Mouse (Mus musculus) retina, adult 2 months (tissue): ENCODE data around the gene C3.

Source experiments
- DNase-seq: peaks from one replicate; pipeline ENCODE4 v3.0.0-alpha.2; 2012; ENCODE audit warnings: low read depth, low spot score

The C3 gene

GRCm38 (mm10) chr17:57219884-57220207 is 8.1 kb downstream of the C3 start:
- DNase-seq, result no peak

DNA sequence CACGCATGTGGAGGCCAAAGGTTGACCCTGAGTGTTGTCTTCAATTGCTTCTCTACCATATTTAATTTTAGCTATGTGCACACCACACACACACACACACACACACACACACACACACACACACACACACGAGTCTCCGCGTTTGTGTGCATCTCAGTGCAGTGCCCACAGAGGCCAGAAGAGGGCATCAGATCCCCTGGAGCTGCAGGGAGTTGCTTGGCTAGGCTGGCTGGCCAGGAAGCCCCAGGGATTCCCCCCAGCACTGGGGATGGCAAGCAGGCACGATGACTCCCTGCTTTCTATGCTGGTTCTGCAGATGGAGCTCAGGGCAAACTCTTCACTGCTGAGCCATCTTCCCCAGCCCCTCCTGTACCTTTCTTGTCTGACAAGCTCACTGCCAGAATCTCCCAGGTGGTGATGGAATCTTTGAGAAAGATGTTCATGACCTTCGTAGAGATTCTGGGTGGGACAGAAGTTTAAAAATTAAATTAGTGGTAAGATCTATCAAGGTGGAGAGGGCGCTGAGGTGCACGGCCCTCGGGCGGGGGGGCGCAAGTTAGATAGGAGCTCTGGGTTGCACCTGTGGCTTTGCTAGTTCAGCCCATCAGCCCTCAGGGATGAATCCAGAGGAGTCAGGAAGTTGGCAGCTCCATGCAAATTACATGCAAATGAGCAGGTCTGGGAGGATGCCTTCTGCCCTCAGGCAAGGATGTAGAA is 8.6 kb downstream of the C3 start:
- DNase-seq, result no peak

- DNase-seq, result no peak
Observed at GRCm38 (mm10) chr17:57218335-57218900, 9.5 kb downstream of the C3 start.

DNA sequence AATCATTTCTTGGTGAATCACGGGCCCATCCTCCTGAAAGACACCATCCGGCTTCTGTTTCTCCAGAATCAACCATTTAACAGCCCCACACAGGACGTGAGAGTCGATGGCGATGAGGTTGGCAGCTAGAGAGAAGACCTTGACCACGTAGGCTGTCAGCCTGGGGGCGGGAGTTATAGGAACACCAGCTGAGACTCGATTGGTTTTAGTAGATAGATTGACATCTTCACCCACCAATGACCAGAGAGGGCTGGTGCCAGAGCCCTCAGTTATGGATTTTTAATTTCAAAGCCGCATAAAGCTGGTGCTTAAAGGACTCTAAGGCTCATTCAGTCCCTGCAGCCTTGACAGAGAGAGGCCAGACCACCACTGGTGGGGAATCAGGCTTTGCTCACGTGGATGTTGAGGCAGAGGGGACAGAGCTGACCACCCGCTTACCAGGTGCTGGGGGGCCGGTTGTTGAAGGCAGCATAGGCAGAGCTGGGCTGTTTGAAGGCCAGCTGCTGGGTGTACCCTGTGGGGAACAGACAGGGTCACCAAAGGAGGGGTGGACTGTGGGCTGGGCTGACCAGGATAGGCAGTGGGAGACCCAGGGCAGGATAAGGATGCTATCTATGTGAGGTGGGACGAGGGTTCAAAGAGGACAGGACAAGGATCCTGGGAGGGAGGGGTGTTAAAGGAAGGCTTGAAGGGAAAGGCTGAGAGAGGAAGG is 13.1 kb downstream of the C3 start:
- DNase-seq, result peak; percentile 37

- DNase-seq, result no peak
Observed at GRCm38 (mm10) chr17:57211501-57211900, 16.4 kb downstream of the C3 start.

DNA sequence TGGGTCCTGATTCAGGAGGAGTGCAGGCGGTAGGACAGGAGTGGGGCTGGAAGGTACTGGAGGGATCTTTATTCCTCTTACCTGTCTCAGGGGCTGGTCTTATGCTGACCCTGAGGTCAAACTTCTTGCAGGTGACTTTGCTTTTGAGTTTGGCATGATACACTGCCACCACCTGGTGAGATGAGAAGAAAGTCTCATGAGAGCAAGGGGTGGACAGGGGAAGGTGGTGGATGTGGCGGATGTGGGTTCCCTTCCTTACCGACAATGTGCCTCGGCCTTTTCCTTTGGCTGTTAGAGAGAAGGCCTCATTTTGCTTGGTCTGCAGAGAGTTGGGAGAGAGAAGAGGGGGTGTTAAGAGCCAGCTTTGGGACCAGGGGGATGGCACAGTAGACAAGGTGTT is 18.6 kb downstream of the C3 start:
- DNase-seq, result no peak

GRCm38 (mm10) chr17:57207938-57208337 is 20.0 kb downstream of the C3 start:
- DNase-seq, result no peak

DNA sequence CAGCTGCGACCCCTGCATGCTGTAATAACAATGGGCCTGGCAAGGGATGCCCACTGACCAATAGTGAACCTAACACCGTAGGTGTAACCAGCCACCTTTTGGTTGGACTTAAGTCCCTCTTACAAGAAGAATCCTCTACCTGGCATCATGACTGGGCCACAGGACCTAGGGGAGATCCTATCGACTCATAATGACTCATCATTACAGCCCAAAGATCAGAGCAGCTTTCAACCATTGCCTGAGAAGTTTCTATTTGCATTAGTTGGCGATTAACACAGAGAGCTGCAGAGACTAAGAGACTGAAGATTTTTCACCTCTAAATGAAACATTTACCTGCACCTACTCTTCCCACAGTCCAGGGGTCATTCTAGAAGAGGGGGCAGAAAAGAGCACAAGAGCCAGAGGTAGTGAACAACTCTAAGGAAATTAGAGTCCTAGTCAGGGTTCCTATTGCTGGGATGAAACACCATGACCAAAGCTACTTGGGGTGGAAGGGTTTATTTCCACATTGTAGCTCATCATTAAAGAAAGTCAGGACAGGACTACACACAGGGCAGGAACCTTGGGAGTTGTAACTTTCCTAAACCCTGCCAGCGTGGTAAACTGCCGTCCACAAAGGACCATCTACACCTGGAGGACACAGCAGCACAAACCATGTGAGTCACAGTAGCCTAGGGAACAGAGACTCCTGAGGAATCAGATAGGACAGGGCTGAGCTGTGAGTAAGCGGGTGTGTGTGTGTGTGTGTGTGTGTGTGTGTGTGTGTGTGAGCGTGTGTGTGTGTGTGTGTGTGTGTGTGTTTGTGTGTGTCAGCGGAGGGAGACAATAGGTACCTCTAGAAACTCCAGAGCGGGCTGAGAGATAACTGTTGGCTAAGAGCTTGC is 25.9 kb downstream of the C3 start:
- DNase-seq, result no peak

DNA sequence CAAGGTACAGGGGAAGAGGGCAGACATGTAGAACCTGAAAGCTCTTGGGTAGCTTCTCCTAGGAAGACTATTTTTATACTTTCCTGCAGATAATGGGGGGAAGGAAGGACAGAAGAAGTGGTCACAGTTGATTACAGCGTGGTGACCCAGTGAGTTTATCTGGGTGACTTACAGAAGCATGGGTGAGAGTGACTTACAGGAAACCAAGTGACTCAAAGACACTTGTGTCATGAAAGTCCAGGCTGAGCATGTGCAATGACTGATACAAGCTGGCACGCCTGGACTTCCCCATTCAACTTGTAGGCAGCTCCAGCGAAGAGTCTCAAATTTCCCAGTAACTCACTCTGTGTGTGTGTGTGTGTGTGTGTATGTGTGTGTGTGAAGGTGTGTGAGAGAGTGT is 29.7 kb downstream of the C3 start:
- DNase-seq, result no peak

DNA sequence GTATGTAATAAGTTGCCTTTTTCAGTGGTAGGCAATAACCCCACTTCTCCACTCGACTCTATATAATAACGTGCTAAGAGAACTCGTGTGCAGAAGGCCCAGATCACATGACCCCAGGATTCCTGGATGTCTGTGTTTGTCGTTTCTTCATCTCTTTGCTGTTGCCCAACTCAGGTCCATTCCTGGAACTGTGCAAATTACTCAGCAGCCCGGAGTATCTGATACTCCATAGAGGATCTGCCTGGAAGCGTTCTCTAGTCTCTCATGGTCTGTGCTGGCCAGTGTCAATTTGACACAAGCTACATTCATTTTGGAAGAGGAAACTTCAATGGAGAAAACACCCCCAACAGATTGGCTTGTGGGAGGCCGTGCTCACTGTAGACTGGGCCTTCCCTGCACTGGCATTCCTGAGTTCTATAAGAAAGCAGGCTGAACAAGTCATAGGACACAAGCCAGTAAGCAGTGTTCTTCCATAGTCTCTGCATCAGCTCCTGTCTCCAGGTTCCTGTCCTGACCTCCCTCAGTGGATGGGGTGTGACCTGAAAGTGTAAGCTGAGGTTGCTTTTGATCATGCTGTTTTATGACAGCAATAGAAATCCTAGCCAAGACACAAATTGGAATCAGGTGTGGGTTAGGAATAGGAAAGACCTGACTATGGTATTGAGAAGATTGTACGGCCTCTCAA is 32.5 kb downstream of the C3 start:
- DNase-seq, result no peak

- no peak for DNase-seq
Observed at GRCm38 (mm10) chr17:57194771-57195170, 33.2 kb downstream of the C3 start.

DNA sequence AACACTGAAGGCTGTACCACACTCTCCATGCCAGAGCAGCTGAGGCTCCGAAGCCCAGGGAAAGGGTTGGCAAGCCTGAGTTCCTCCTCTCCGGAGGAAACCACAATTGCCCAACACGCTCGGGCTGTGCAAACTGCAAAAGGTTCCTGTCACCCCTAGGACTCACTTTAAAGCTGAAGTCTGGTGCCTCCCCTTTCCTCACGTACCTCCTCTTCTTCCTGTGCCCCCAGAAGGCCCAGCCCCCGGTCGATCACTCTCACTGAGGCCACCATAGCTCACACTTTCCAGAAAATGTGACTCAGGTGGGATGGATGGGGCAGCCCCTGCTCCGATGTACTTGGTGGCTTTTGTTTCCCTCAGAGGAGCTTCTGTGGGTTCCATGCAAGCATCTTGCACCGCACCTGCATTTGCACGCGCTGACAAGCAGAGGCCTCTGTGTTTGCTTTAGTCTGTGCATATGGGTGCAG is 33.9 kb downstream of the C3 start, which contains the start of gene Tnfsf14:
Tnfsf14 (minus strand) TSS at position 137 of the 467 bp plus-strand sequence.
- DNase-seq, result no peak

DNA sequence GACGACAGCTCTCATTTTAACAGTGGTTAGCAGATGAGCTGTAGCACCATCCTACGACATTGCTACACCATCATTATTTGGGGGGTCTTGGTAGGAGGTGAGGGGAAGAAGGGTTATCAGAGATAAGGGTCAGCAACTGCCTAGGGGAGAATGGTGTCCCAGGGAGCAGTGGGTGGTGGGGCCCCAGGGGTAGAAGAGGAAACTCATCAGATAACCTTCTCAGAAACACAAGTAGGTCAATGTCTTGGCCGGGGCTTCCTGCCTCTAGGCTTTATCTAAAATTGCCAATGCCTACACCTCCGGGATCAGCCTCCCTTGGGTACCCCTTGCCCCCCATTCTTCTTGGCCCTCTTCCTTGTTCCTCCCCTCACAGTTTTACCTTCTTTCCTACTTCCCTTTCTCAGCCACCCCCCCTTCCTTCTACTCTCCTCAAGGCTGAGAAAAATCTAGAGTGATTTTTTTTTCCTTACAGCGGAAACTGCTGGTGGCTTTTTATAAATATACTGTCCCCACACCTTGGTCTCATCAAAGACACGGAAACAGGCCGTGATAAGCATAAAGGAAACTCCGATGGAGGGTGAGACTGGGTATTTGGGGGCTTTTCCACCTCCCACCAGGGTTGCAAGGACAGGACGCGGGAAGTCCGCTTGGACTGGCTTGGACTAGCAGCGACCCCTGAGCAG is 39.3 kb downstream of the C3 start:
- no peak for DNase-seq

DNA sequence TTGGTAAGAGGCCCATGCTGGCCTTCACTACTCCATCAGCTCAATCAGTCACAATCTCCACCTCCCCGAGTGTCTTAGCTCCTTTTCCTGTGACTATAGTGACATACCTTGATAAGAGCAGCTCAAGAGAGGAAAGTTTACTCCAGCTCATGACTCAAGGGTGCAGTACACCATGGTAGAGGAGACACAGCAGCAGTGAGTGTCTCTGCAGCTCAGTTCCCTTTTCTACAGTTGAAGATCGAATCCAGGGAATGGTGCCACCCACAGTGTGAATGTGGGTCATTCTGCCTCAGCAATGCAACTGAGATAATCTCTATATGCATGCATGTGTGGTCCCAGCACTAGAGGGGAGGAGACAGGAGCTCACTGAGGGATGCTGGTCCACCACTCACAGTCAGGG is 42.3 kb downstream of the C3 start:
- DNase-seq, result no peak

DNA sequence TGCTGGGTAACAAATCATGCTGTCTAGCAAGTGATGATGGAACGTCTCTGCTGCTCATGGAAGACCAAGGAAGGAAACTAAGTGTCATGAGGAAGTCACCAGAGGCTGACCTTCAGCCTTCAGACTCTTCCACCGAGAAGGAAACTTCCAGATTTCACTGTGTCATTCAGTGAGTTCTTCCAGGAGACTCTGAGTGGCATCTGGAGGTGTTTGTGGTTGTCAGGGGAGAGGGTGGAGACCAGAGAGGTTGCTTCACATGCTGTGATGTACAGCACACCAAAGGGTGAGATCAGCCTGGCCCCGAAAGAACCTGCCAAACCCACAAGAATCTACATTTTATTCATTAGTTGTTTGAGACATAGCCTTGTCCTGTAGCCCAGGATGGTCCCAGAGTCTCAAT is 45.1 kb downstream of the C3 start:
- DNase-seq, result no peak

DNA sequence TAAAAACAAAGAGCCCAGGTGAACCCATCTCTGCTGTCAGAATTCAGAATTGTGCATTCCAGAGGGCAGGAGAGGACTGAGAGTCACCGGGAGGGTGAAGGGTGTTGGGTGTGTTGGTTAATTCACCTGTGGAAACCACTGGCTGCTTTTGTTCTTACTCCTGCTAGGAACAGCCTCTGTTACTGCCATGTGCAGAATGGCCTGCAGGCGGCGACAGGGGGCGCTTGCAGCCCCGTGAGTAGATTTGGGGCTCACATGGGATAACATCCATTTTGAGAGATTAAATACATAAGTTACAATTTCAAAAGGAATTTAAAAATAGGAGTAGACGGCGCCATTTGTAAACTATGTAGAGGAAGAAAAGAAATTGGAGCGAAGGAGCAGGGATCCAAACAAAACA is 47.6 kb downstream of the C3 start:
- DNase-seq, result no peak

DNA sequence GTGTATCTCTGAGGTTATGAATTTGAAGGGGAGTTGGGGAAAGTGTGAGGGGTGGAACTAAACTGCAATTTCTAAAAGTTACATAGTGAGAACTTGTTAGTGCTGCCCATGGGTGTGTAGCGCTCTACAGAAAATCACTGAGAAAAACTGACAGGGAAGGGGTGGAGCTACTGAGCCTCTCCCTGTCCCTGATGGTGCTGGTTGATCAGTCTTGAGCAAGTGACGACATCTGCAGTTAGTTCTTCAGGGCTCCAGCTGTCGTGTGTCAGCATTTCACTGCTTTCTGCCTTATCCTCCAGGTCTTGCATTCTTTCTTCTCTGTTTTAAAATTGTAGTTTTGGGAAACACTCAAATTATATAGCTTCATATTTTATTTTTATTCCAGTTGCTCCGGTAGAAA is 54.6 kb downstream of the C3 start:
- DNase-seq, result no peak

GRCm38 (mm10) chr17:57172378-57172777 is 55.6 kb downstream of the C3 start:
- DNase-seq, result no peak

- no peak for DNase-seq
Observed at GRCm38 (mm10) chr17:57170616-57171260, 57.2 kb downstream of the C3 start.
